Mouse (Mus musculus) heart, adult 9 months (tissue): ENCODE results near the gene Mobp.
A peak's percentile ranks its signal among the peaks of the same experiment; 100 is the strongest.

Experiments used
- DNase-seq, 2 experiments: peaks; one replicate each; pipeline ENCODE4 v3.0.0; 2022; ENCODE audit warnings: low spot score in 2 of 2

Mobp gene

GRCm38 (mm10) chr9:120134529-120135160 is 14.9 kb upstream of the Mobp start:
- no peak for DNase-seq

- DNase-seq, result no peak
Measured at GRCm38 (mm10) chr9:120135454-120135853, 14.1 kb upstream of the Mobp start.

DNA sequence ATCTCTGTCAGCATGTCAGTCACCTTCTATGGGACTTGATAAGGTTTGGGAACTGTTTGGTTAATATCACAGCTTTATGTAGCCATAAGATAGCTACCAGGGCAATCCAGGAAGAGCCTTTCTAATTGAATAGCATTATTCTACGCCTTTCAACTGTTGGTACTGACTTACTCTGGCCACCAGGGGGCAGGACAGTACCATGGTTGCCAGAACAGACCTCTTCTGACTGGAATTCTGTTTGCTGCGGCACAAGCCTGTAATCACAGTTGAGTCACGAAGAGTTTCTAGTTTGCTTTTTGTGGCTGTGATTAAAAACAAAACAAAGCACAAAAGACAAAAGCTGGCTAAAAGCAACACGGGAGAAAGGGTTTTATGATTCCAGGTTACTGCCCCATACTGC is 8.9 kb upstream of the Mobp start:
- DNase-seq, result peak in 1 of 2 experiments; percentile 42

DNA sequence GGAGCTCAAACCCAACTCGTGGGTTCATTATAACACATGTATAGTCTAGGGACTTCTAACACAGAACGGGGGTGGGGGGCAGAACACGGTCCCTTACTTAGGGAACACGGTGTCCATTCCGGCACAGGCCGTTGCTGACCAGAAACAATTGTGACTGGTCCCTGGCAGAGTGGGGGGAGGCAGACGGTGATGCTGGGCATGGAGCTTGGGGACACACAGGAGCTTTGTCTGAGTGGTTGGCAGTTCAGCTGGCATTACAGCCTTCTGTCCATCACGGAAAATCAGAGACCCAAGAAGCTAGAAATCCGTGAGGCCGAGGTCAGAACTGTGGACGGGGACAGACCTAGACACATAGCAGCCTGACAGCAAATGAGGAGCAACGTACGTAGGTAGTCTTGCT is 5.0 kb upstream of the Mobp start:
- no peak for DNase-seq

DNA sequence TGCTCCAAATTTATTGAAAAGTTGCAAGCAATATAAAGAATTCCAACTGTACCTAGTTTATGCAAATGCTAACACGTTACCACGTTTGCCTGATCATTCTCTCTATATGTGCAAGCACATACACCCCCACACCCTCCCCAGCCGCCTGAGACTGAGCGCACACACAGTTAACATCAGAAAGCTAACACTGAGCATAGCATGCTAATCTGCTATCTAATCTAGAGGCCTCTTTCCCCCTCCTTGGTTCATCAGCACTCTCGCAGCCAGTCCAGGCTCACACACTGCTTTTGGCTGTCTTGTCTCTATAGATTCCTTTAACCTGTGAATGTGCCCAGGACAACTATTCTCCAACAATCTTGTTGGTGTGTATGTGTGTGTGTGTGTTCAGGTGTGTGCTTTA is 1.6 kb downstream of the Mobp start:
- DNase-seq, result no peak

GRCm38 (mm10) chr9:120151906-120152399 is 2.4 kb downstream of the Mobp start:
- no peak for DNase-seq

DNA sequence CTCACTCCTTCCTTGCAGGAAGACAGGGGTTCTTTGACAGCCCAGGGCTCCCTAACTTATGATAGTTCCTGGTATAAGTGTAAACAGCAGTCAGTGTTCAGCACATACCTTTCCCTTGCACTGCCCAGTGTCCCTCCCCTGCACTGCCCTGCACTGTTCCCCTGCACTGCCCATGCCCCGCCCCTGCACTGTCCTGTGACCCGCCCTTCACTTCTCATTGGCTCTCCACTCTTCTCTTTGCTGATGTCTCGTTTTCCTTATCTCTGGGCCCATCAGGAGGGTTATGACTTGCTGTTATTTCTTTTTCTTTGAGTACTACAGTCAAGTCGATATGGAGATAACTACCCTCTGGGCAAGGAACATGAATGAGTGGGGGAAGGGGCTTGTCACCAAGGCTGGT is 8.5 kb downstream of the Mobp start:
- no peak for DNase-seq

DNA sequence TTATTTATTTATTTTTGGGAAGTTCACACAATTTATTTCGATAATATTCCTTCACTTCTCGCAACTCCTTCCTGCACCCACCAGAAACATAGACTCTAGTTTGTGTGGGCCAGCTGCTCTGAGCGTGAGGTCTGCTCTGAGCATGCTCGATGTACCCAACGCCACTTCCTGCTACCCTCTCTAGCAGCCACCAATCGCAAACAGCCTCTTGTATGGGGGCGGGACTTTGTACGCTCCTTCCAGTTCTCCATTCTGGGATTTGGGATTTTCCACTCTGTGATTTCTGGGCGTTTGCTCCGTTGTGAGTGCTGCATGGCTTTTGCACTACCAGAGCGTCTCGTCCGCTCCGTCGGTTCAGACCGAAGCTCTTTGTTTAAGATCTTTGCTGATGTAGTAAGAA is 14.4 kb downstream of the Mobp start:
- DNase-seq, result no peak

GRCm38 (mm10) chr9:120167826-120168225 is 18.3 kb downstream of the Mobp start:
- no peak for DNase-seq

GRCm38 (mm10) chr9:120171295-120171694 is 21.8 kb downstream of the Mobp start:
- peak in 1 of 2 experiments; percentile 27 for DNase-seq

- no peak for DNase-seq
Measured at GRCm38 (mm10) chr9:120174436-120175137, 25.1 kb downstream of the Mobp start.

GRCm38 (mm10) chr9:120178813-120179212 is 29.3 kb downstream of the Mobp start:
- DNase-seq, result no peak

DNA sequence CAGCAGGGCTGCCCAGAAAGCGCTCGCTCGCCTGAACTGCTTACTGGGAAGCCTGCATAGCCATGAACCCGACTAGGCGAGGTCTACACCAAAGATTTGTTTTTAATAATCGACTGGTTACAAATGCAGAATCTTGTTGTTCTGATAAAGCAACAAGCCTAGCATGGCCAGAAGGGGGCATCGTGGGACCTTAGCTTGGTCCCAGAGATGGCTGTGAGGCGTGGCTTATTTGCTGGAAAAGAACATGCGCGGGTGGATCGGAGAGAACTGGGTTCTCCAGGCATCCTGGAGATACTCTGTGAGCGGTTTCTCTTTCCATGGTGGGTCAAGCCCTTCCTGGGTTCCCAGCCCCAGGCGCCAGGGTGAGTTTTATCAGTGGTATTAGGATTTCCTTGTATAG is 35.0 kb downstream of the Mobp start:
- peak in 1 of 2 experiments; percentile 22 for DNase-seq

GRCm38 (mm10) chr9:120186856-120187255 is 37.3 kb downstream of the Mobp start:
- DNase-seq, result no peak

DNA sequence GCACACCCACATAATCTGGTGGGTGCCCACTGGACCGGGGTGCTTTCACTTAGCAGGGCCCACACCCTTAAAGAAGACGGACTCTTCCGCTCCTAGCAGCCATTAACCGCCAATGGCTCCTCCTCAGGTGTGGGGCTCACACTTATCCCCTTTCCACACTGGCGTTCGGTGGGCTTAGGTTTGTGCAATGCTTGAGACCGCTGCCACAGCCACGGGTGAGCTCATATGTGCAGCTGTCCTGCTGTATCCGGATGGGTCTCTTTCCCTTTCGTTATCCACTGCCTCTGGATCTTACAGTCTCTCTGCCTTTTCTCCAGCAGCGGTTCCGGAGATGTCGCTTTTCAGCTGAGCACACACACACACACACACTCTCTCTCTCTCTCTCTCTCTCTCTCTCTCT is 41.4 kb downstream of the Mobp start:
- no peak for DNase-seq

- DNase-seq, result peak; percentile 43 to 75
Measured at GRCm38 (mm10) chr9:120191362-120192098, 42.0 kb downstream of the Mobp start.

DNA sequence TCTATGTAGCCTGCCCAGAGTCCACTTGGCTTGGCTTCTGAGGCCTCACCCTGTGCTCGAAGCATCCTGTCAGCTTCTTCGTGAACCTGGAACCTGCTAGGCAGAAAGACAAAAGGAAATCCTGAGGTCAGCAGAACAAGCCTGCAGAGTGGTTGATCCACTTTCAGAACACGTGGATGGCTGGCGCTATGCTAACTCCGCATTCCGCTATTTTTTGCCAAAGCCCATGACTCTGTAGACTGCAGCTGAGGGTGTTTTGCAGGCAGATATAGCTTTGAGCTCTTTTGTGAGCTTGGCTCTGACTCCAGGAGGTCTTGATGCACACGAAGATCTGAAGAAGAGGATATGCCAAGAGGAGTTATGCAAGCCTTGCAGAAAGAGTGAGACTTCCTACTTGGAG is 43.2 kb downstream of the Mobp start:
- no peak for DNase-seq

- DNase-seq, result no peak
Measured at GRCm38 (mm10) chr9:120200873-120201272, 51.4 kb downstream of the Mobp start.

GRCm38 (mm10) chr9:120201743-120202142 is 52.2 kb downstream of the Mobp start:
- DNase-seq, result peak; percentile 15 to 19

GRCm38 (mm10) chr9:120202683-120203082 is 53.2 kb downstream of the Mobp start:
- DNase-seq, result no peak

DNA sequence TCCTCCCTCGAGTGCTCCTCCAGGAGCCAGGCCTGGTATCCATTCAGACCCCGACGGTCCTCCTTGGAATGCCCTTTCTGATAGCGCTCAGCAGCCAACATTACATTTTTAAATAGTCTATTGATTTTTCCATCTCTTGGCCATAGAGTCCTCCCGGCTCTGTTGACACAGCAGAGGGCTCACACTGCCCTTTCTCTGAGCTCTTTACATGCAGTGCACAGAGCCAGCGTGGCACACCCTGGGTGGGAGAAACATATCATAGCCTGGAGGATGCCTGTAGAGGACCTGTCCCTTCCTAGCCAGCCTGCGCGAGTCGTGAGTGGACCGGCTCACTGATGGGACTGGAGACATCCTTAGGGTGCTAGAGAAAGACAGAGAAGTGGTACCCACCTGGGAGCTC is 54.4 kb downstream of the Mobp start:
- no peak for DNase-seq

DNA sequence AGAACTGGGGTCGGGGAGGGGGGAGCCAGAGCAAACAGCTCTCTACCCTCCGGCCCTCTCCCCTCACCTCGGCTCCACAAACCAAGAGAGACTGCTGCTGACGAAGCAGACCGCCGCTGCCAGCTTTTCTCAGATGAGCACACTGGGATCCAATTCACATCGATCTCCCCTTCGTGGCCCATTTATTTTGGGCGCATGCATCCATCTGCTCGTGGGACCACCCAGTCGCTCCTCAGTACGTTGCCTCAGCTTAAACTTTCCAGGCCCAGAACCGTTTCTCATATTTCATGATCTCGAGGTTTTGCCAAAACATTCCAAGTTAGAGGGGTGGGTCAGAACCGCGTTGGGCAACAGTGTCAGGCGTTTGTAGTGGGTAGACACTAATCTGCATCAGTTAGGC is 57.4 kb downstream of the Mobp start:
- DNase-seq, result no peak

DNA sequence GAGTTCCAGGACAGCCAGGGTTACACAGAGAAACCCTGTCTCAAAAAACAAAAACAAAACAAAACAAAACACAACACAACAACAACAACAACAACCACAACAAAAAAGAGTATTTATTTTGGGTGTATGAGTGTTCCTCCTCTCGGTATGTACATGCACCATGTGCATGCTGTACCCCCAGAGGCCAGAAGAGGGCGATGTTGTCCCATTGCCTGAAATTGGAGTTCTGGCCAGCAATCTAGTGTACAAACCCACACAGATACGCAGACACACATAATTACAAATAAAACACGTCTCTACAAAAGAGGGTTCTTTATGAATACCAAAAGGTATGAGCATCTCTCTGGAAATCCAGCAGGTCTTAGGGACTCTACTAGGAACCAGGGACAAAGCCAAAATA is 60.6 kb downstream of the Mobp start:
- DNase-seq, result no peak
